Mouse (Mus musculus) bone marrow, adult 2 months (tissue): ENCODE results near the gene Zfp618.

ENCODE experiments used
- CTCF ChIP-seq: fragments of 200-500 bp; IDR thresholded peaks from 2 replicates; pipeline ENCODE4 v1.5.1; 2011; ENCODE audit warnings: low read length, control low read depth; ENCODE audit not compliant: control insufficient read depth, insufficient read depth
- POLR2A ChIP-seq: fragments of 200-500 bp; IDR thresholded peaks from 2 replicates; pipeline ENCODE4 v1.6.1; 2011; ENCODE audit warnings: low read depth, mild to moderate bottlenecking, control low read depth, low read length, borderline replicate concordance; ENCODE audit not compliant: control insufficient read depth

DNA sequence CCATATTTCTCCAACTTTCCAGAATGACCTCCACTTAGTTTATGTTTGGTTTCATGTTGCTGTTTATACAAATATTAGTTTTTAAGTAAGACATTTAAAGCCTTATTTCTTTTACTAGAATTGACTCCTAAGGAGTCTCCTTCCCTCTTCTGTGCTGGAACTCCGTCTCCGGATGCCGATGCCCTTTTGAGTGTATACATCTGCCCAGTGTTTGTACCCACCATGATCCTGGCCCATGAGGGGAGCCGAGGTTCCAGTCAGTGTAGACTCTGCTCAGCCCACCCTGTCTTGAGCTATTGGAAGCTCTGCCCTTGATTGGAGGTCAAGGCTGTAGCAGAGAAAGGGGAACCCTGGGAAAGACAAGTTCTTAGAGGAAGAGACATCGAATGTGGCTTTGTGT lies 18.2 kb downstream of the Zfp618 start:
- no peak for TF ChIP-seq CTCF
- no peak for TF ChIP-seq POLR2A
